Mouse (Mus musculus) MEL (cell line): ENCODE results near the gene Hpse2. TPM values are rescaled to one million over a fixed set of nuclear protein-coding genes. Genes with fewer than 3 reads are reported as not detected.

Experiments
- DNase-seq: peaks from one replicate; pipeline ENCODE4 v3.0.0; 2011; ENCODE audit warnings: low read depth, low spot score
- H3K27ac ChIP-seq: 2 replicates; pipeline ENCODE4 v1.5.1; 2012; ENCODE audit warnings: low read depth, mild to moderate bottlenecking, control low read depth, low read length, moderate library complexity; ENCODE audit not compliant: control insufficient read depth
- H3K27me3 ChIP-seq, 2 experiments: fragments of 150-350 bp in 1 of 2; sonication (generic) in 1 of 2; 2 replicates each; pipeline ENCODE4 v1.6.1; 2012; ENCODE audit warnings: low read length in 2 of 2, mild to moderate bottlenecking in 2 of 2, improper control_type of control experiment in 1 of 2, moderate library complexity in 1 of 2; ENCODE audit not compliant: insufficient read depth in 2 of 2, control insufficient read depth in 1 of 2
- H3K36me3 ChIP-seq, 2 experiments: 2 replicates each; pipeline ENCODE4 v1.6.1; 2012 to 2014; ENCODE audit warnings: low read length in 2 of 2, improper control_type of control experiment in 1 of 2, inconsistent platforms in 1 of 2, mild to moderate bottlenecking in 1 of 2; ENCODE audit not compliant: insufficient read depth in 2 of 2, control insufficient read depth in 1 of 2
- H3K4me1 ChIP-seq, 2 experiments: fragments of 150-350 bp in 1 of 2; sonication (generic) in 1 of 2; 2 replicates each; pipeline ENCODE4 v1.6.1; 2012; ENCODE audit warnings: low read length in 2 of 2, improper control_type of control experiment in 1 of 2, mild to moderate bottlenecking in 1 of 2; ENCODE audit not compliant: insufficient read depth in 2 of 2, control insufficient read depth in 1 of 2
- H3K4me3 ChIP-seq, 2 experiments: fragments of 150-350 bp in 1 of 2; sonication (generic) in 1 of 2; 2 replicates each; pipeline ENCODE4 v1.5.1; 2012; ENCODE audit warnings: low read depth in 2 of 2, low read length in 2 of 2, mild to moderate bottlenecking in 2 of 2, moderate library complexity in 2 of 2, control low read depth in 1 of 2, improper control_type of control experiment in 1 of 2; ENCODE audit not compliant: control insufficient read depth in 1 of 2, insufficient read depth in 1 of 2
- H3K79me2 ChIP-seq: 2 replicates; pipeline ENCODE4 v1.6.1; 2012; ENCODE audit warnings: mild to moderate bottlenecking, low read length, moderate library complexity; ENCODE audit not compliant: control insufficient read depth, poor library complexity, insufficient read depth
- H3K9ac ChIP-seq: 2 replicates; pipeline ENCODE4 v1.6.1; 2012; ENCODE audit warnings: low read depth, mild to moderate bottlenecking, control low read depth, low read length, moderate library complexity; ENCODE audit not compliant: control insufficient read depth, poor library complexity, severe bottlenecking
- H3K9me3 ChIP-seq: fragments of 150-350 bp; sonication (generic); replicated peaks from 2 replicates; pipeline ENCODE4 v1.6.1; 2012; ENCODE audit warnings: mild to moderate bottlenecking, low read length, improper control_type of control experiment, moderate library complexity; ENCODE audit not compliant: insufficient read depth
- CHD1 ChIP-seq: IDR thresholded peaks from 2 replicates; pipeline ENCODE4 v1.6.1; 2012; ENCODE audit warnings: low read depth, mild to moderate bottlenecking, inconsistent platforms, low read length, improper control_type of control experiment
- E2F4 ChIP-seq: IDR thresholded peaks from 2 replicates; pipeline ENCODE4 v1.6.1; 2011; ENCODE audit warnings: low read depth, low read length, improper control_type of control experiment, borderline replicate concordance
- ELF1 ChIP-seq: IDR thresholded peaks from 2 replicates; pipeline ENCODE4 v1.6.1; 2014; ENCODE audit warnings: low read depth, mild to moderate bottlenecking, inconsistent platforms, low read length, improper control_type of control experiment, moderate library complexity
- EP300 ChIP-seq, 2 experiments: IDR thresholded peaks; 2 replicates each; pipeline ENCODE4 v1.6.1; 2011; ENCODE audit warnings: improper control_type of control experiment in 2 of 2, low read length in 2 of 2, low read depth in 1 of 2, mild to moderate bottlenecking in 1 of 2
- GATA1 ChIP-seq: IDR thresholded peaks from 2 replicates; pipeline ENCODE4 v1.6.1; 2011; ENCODE audit warnings: low read depth, low read length, improper control_type of control experiment
- HCFC1 ChIP-seq: IDR thresholded peaks from 2 replicates; pipeline ENCODE4 v1.6.1; 2012; ENCODE audit warnings: low read depth, mild to moderate bottlenecking, inconsistent platforms, low read length, improper control_type of control experiment, moderate library complexity
- MAFK ChIP-seq: IDR thresholded peaks from 2 replicates; pipeline ENCODE4 v1.6.1; 2011; ENCODE audit warnings: low read depth, mild to moderate bottlenecking, low read length, improper control_type of control experiment, borderline replicate concordance
- MAX ChIP-seq: IDR thresholded peaks from 2 replicates; pipeline ENCODE4 v1.6.1; 2011; ENCODE audit warnings: low read length, improper control_type of control experiment
- MAZ ChIP-seq: IDR thresholded peaks from 2 replicates; pipeline ENCODE4 v1.6.1; 2012; ENCODE audit warnings: low read depth, mild to moderate bottlenecking, inconsistent platforms, low read length, improper control_type of control experiment
- MEF2A ChIP-seq: IDR thresholded peaks from 2 replicates; pipeline ENCODE4 v1.6.1; 2014; ENCODE audit warnings: low read depth, mild to moderate bottlenecking, inconsistent platforms, low read length, improper control_type of control experiment; ENCODE audit not compliant: poor library complexity, insufficient replicate concordance, severe bottlenecking; ENCODE audit errors: extremely low read depth
- MXI1 ChIP-seq: IDR thresholded peaks from 2 replicates; pipeline ENCODE4 v1.6.1; 2011; ENCODE audit warnings: mild to moderate bottlenecking, low read depth, low read length, improper control_type of control experiment
- MYC ChIP-seq: IDR thresholded peaks from 2 replicates; pipeline ENCODE4 v1.6.1; 2011; ENCODE audit warnings: low read depth, mild to moderate bottlenecking, low read length, improper control_type of control experiment, moderate library complexity
- NELFE ChIP-seq: IDR thresholded peaks from 2 replicates; pipeline ENCODE4 v1.6.1; 2011; ENCODE audit warnings: low read depth, low read length, improper control_type of control experiment
- POLR2AphosphoS2 ChIP-seq: IDR thresholded peaks from 2 replicates; pipeline ENCODE4 v1.6.1; 2011; ENCODE audit warnings: low read length, improper control_type of control experiment
- RAD21 ChIP-seq: IDR thresholded peaks from 2 replicates; pipeline ENCODE4 v1.6.1; 2011; ENCODE audit warnings: mild to moderate bottlenecking, low read depth, low read length, improper control_type of control experiment
- RCOR1 ChIP-seq: IDR thresholded peaks from 2 replicates; pipeline ENCODE4 v1.6.1; 2012; ENCODE audit warnings: low read depth, mild to moderate bottlenecking, inconsistent platforms, low read length, improper control_type of control experiment
- SIN3A ChIP-seq: IDR thresholded peaks from 2 replicates; pipeline ENCODE4 v1.6.1; 2012; ENCODE audit warnings: low read length, improper control_type of control experiment, inconsistent platforms
- TCF12 ChIP-seq: IDR thresholded peaks from 2 replicates; pipeline ENCODE4 v1.6.1; 2014; ENCODE audit warnings: low read depth, mild to moderate bottlenecking, inconsistent platforms, low read length, improper control_type of control experiment, moderate library complexity
- UBTF ChIP-seq: IDR thresholded peaks from 2 replicates; pipeline ENCODE4 v1.6.1; 2012; ENCODE audit warnings: low read depth, mild to moderate bottlenecking, inconsistent platforms, low read length, improper control_type of control experiment, moderate library complexity, borderline replicate concordance; ENCODE audit not compliant: insufficient read depth
- USF1 ChIP-seq: IDR thresholded peaks from 2 replicates; pipeline ENCODE4 v1.6.1; 2014; ENCODE audit warnings: low read depth, mild to moderate bottlenecking, inconsistent platforms, low read length, improper control_type of control experiment, moderate library complexity
- USF2 ChIP-seq, 2 experiments: IDR thresholded peaks; 2 replicates each; pipeline ENCODE4 v1.6.1; 2011 to 2012; ENCODE audit warnings: improper control_type of control experiment in 2 of 2, low read length in 2 of 2, borderline replicate concordance in 1 of 2, inconsistent platforms in 1 of 2, low read depth in 1 of 2, mild to moderate bottlenecking in 1 of 2; ENCODE audit not compliant: insufficient read depth in 1 of 2
- ZMIZ1 ChIP-seq: IDR thresholded peaks from 2 replicates; pipeline ENCODE4 v1.6.1; 2012; ENCODE audit warnings: low read depth, mild to moderate bottlenecking, inconsistent platforms, low read length, improper control_type of control experiment, moderate library complexity
- polyA plus RNA-seq, 2 experiments: library from polyadenylated mRNA; stranded (reverse) in 1 of 2; unstranded in 1 of 2; fragments of >175 nt in 1 of 2; fragments of >200 nt in 1 of 2; gene quantifications; 2 replicates each; pipeline versions ENCODE4 v1.2.1 to v1.2.4; 2012; ENCODE audit warnings: low replicate concordance in 2 of 2, low read depth in 1 of 2; ENCODE audit not compliant: insufficient read length in 2 of 2, insufficient read depth in 1 of 2, missing spikeins in 1 of 2
- total RNA-seq: library from RNA; depleted of rRNA; stranded (reverse); fragments of 300-350 nt; gene quantifications from 2 replicates; pipeline ENCODE4 v1.2.3, GENCODE M21; 2012

Gene Hpse2
- total and polyA plus RNA-seq, 3 experiments = not detected

DNA sequence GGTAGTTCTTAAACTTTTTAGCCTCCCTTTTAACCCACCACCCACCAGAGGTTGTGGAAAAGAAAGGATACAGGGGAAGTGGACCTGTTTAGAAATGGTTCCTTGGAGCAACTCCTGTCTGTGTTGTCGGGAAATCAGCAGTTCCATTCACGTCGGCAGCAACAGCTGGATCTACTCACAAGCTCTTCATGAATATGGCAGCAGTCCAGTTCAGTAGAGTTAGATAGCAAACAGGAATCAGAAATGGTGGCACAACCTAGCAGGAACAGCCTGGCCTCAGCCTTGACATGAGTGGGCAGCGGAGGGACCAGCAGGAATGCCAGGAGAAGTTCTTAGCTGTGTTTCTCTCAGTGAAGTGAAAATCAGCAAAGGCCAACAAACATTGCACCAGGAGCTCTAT is 278.4 kb downstream of the Hpse2 start:
- Histone ChIP-seq H3K9me3 (no peaks in the 10 kb centered on the region), H3K4me3 (no peak overlapping the region), H3K79me2 (no peaks in the 10 kb centered on the region), H3K27ac (no peak overlapping the region), H3K4me1 (no peaks in the 10 kb centered on the region), H3K9ac (no peak overlapping the region), H3K36me3 (no peaks in the 10 kb centered on the region), H3K27me3 (no peaks in the 10 kb centered on the region)
- no peak for DNase-seq
- TF ChIP-seq TCF12 = no peak
- no peak for TF ChIP-seq NELFE
- TF ChIP-seq ELF1 = no peak
- no peak for TF ChIP-seq MAX
- TF ChIP-seq MEF2A = no peak
- TF ChIP-seq MAFK = no peak
- no peak for TF ChIP-seq MAZ
- no peak for TF ChIP-seq USF1
- no peak for TF ChIP-seq MYC
- no peak for TF ChIP-seq EP300 (IDR thresholded peaks at IDR 0.05; ENCODE audit: low read depth in 1 of 2, low read length in 2 of 2)
- no peak for TF ChIP-seq GATA1
- TF ChIP-seq CHD1 = no peak
- TF ChIP-seq UBTF = no peak
- TF ChIP-seq POLR2AphosphoS2 = no peak
- TF ChIP-seq RCOR1 = no peak
- no peak for TF ChIP-seq MXI1

DNA sequence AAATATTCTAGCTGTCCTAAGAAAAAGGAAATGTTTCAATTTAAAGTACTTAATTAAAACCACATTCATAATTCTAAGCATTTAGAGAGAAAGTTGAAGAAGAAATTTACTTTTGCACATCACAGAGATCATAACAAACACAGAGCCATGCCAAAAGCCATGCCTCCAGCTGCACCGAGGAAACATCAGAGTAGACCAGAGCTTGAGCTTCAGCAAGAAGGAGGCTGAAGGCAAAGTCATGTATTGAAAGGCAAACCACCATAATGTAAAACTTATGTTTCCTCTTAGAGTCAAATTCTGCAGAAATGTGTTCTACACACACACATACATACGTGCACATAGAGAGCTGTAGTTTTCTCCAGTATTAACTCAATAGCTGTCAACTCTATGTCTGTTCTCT is 291.2 kb downstream of the Hpse2 start:
- no peak for DNase-seq
- H3K36me3 ChIP-seq = no peaks in the 10 kb centered on the region
- no peaks in the 10 kb centered on the region for H3K4me1 ChIP-seq

More for the DNA sequence above, 291.2 kb downstream of the Hpse2 start:
- Histone ChIP-seq H3K79me2 (no peaks in the 10 kb centered on the region), H3K27me3 (no peaks in the 10 kb centered on the region; a peak in 1 of 4 replicates), H3K9ac (no peak overlapping the region), H3K4me3 (no peak overlapping the region), H3K9me3 (no peaks in the 10 kb centered on the region), H3K27ac (no peak overlapping the region)
- TF ChIP-seq USF2 (IDR thresholded peaks at IDR 0.05; ENCODE audit: borderline replicate concordance in 1 of 2, insufficient read depth in 1 of 2, low read depth in 1 of 2, low read length in 2 of 2) (no peak), MYC (no peak), RAD21 (no peak), ZMIZ1 (no peak), SIN3A (no peak), EP300 (IDR thresholded peaks at IDR 0.05; ENCODE audit: low read depth in 1 of 2, low read length in 2 of 2) (no peak), HCFC1 (no peak), MEF2A (no peak), USF1 (no peak), E2F4 (no peak)
